Mouse (Mus musculus) lung, postnatal 25 days (tissue): Measurements from ENCODE around the gene Lenep.
"Not testable (repeated sequence)": the region's sequence is repeated elsewhere in the genome, so short reads cannot be mapped to it uniquely, and the experiment has no call there.

ENCODE experiments used
- DNase-seq: peaks from one replicate; pipeline ENCODE4 v3.0.0; 2022; ENCODE audit warnings: low spot score

The Lenep gene

GRCm38 (mm10) chr3:89402693-89403092 is at the start of gene Lenep:
Lenep (minus strand) TSS chr3:89402793.
- no peak for DNase-seq

- DNase-seq = peak; percentile 78
Measured at GRCm38 (mm10) chr3:89451916-89452315, 49.3 kb upstream of the Lenep start.

- peak; percentile 80 for DNase-seq
Measured at GRCm38 (mm10) chr3:89449541-89449940, 46.9 kb upstream of the Lenep start.

- DNase-seq = no peak
Measured at GRCm38 (mm10) chr3:89448720-89449537, 46.3 kb upstream of the Lenep start.

GRCm38 (mm10) chr3:89440691-89441090 is 38.1 kb upstream of the Lenep start:
- DNase-seq = no peak

GRCm38 (mm10) chr3:89437269-89437668 is 34.7 kb upstream of the Lenep start:
- DNase-seq = peak; percentile 75

GRCm38 (mm10) chr3:89436176-89437113 is 33.9 kb upstream of the Lenep start, which contains the start of gene Pbxip1:
Pbxip1 (plus strand) TSS chr3:89436706.
- peak; percentile 88 for DNase-seq

GRCm38 (mm10) chr3:89435041-89435440 is 32.4 kb upstream of the Lenep start:
- DNase-seq = no peak

GRCm38 (mm10) chr3:89434532-89434931 is 31.9 kb upstream of the Lenep start:
- no peak for DNase-seq

GRCm38 (mm10) chr3:89432606-89433005 is 30.0 kb upstream of the Lenep start:
- no peak for DNase-seq

GRCm38 (mm10) chr3:89430171-89431159 is 27.9 kb upstream of the Lenep start, which contains the start of gene Pygo2:
Pygo2 (plus strand) TSS chr3:89430214.
- DNase-seq = peak; percentile 98

GRCm38 (mm10) chr3:89429021-89429420 is 26.4 kb upstream of the Lenep start:
- not testable (repeated sequence) for DNase-seq

GRCm38 (mm10) chr3:89425876-89426275 is 23.3 kb upstream of the Lenep start:
- no peak for DNase-seq

- DNase-seq = no peak
Measured at GRCm38 (mm10) chr3:89425141-89425525, 22.5 kb upstream of the Lenep start.

GRCm38 (mm10) chr3:89424416-89425140 is 22.0 kb upstream of the Lenep start:
- DNase-seq = no peak

GRCm38 (mm10) chr3:89422556-89423205 is 20.1 kb upstream of the Lenep start:
- DNase-seq = no peak

- no peak for DNase-seq
Measured at GRCm38 (mm10) chr3:89421810-89422473, 19.3 kb upstream of the Lenep start.

GRCm38 (mm10) chr3:89421002-89421774 is 18.6 kb upstream of the Lenep start:
- DNase-seq = peak; percentile 92

GRCm38 (mm10) chr3:89420421-89420820 is 17.8 kb upstream of the Lenep start:
- no peak for DNase-seq
